Mouse (Mus musculus) erythroblast, embryonic 14.5 days (primary cell): Measurements from ENCODE around the gene Arhgdig.

Experiments
- GATA1 ChIP-seq: IDR thresholded peaks from 2 replicates; pipeline ENCODE4 v1.6.1; 2012; ENCODE audit warnings: low read length, inconsistent platforms, mixed read lengths
- TAL1 ChIP-seq: IDR thresholded peaks from 3 replicates; pipeline ENCODE4 v1.6.1; 2012; ENCODE audit warnings: low read length, inconsistent platforms, mixed read lengths

DNA sequence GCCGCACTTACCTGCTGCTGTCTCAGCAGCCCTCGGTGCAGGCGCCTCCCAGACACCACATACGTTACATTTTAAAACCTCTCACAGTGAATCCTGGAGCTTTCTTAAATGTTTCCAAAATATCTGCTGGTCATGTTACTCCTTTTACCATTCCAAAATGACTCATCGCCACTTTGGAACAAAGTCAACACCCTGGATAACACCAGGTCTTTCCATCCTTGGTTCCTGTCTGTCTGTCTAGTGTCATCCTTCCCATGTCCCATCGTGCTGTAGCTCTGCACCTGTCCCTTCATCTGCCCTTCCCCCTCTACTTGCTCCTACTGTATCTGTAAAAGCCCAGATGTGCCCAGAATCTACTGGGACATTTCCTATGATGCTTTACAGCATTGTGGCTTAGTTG, 33.4 kb upstream of the Arhgdig start:
- TF ChIP-seq TAL1 (no peak), GATA1 (no peak)
